Comparison of ENCODE assay signal across 17 mouse cellular contexts in the genomic region with DNA sequence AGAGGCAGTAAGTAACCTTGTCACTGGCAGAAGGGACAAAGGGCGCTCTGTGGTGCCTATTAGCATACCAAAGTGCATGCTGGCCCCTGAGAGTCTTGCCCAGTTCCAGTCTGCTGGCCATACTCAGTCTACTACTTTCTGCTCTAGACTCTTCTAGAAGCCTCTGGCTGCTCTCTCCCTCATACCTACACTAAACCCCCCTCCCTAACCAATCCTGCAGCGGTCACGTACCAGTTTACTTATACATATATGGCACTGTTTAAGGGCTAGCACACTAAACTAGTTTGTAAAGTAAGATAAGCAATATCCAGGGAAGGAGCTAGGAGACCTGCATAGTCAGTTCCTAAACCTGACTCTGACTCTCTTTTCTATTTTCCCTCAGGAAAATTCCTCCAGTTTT. TPM values are rescaled to one million over a fixed set of nuclear protein-coding genes. Genes with fewer than 3 reads are reported as not detected.
"Had no signal": no experiment of that assay in that cellular context is flagged by ENCODE, and none has a peak within 500 bp of the region (broad histone marks: within the 10 kb centered on the region; RNA-seq: fewer than 3 reads in every experiment).

No protein-coding gene starts in this region.

- H3K9ac ChIP-seq: liver, embryonic 13.5 days; midbrain, embryonic 12.5 days; neural tube, embryonic 13.5 days had no signal

- H3K4me2 ChIP-seq: liver, embryonic 13.5 days; midbrain, embryonic 12.5 days; neural tube, embryonic 13.5 days had no signal

- H3K36me3 ChIP-seq: midbrain, embryonic 12.5 days; neural tube, embryonic 13.5 days had no signal

- ATAC-seq: intestine, postnatal 0 days; midbrain, embryonic 16.5 days had no signal

- H3K27me3 ChIP-seq: liver, embryonic 13.5 days; midbrain, embryonic 12.5 days; neural tube, embryonic 13.5 days had no signal

- DNase-seq: layer of hippocampus, adult 9-11 months; liver, embryonic 13.5 days; lung, adult 2 months; lung, postnatal 14 days; lung, postnatal 4 days; retina, postnatal 1 day; thymus, adult 18-20 months; thymus, postnatal 36 days had no signal

- H3K4me3 ChIP-seq: layer of hippocampus, adult 2 months; liver, embryonic 13.5 days; midbrain, embryonic 12.5 days; myocyte; neural tube, embryonic 13.5 days had no signal

- H3K4me1 ChIP-seq: liver, embryonic 13.5 days; midbrain, embryonic 12.5 days; neural tube, embryonic 13.5 days had no signal

- H3K27ac ChIP-seq: layer of hippocampus, adult 2 months; liver, embryonic 13.5 days; midbrain, embryonic 12.5 days; neural tube, embryonic 13.5 days had no signal

- H3K9me3 ChIP-seq: liver, embryonic 13.5 days; midbrain, embryonic 12.5 days; neural tube, embryonic 13.5 days had no signal

RNA-seq across cellular contexts. Expression of a gene that starts 34.5 kb away (rescaled TPM):
- polyA plus RNA-seq: liver, embryonic 13.5 days; lung, embryonic 16.5 days; midbrain, embryonic 12.5 days; spleen, adult 2 months; urinary bladder, adult 2 months had no signal
